Mouse (Mus musculus): ENCODE results near the gene Ankrd66. TPM values are rescaled to one million over a fixed set of nuclear protein-coding genes. Genes with fewer than 3 reads are reported as not detected.
A peak's percentile ranks its signal among the peaks of the same experiment; 100 is the strongest.

Ankrd66 gene
- 0.94 and 2.1 TPM in 2 replicates for polyA plus RNA-seq (2014; fragmentation: Nextera tagmentation; extraction: Ambion mirVana)

DNA sequence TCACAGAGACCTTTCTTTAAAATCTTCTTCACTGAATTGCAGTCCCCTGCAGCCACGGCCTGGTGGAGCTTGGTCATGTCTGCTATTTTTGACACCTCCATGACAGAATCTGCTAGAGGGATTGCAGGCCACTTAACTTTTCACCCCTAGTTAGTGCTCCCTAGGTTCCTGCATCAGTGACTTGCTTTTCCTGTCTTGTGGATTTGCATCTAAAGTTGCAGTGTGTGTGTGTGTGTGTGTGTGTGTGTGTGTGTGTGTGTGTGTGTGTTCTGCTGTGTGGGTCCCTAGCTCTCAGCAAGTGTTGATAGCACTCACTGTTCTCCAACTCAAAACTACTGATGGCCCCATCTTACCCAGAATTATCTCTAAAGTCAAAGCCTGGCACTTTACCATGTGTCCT is at the start of gene Ankrd66:
TSS of gene Ankrd66 (minus strand) at position 101 of the 400 bp plus-strand sequence.
- Histone ChIP-seq H3K9me3 (ENCODE audit: control insufficient read depth, low read length) (no peaks in the 10 kb centered on the region), H3K9ac (no peak within 1 kb of the TSS), H3K36me3 (replicated peaks; ENCODE audit: control insufficient read depth, insufficient read depth) (no peaks in the 10 kb centered on the region), H3K4me3 (replicated peaks; ENCODE audit: low read length) (no peak within 1 kb of the TSS), H3K27ac (no peak within 1 kb of the TSS), H3K27me3 (ENCODE audit: control insufficient read depth, insufficient read depth, low read length) (no peaks in the 10 kb centered on the region), H3K4me2 (replicated peaks) (no peak within 1 kb of the TSS), H3K4me1 (replicated peaks; ENCODE audit: control insufficient read depth, insufficient read depth, low read length) (no peaks in the 10 kb centered on the region)
- no peak for ATAC-seq (ENCODE audit: low FRiP score)
- 85% methylated on average over 1 of the region's 1 CpGs for WGBS
- no peak for DNase-seq (ENCODE audit: low spot score)

DNA sequence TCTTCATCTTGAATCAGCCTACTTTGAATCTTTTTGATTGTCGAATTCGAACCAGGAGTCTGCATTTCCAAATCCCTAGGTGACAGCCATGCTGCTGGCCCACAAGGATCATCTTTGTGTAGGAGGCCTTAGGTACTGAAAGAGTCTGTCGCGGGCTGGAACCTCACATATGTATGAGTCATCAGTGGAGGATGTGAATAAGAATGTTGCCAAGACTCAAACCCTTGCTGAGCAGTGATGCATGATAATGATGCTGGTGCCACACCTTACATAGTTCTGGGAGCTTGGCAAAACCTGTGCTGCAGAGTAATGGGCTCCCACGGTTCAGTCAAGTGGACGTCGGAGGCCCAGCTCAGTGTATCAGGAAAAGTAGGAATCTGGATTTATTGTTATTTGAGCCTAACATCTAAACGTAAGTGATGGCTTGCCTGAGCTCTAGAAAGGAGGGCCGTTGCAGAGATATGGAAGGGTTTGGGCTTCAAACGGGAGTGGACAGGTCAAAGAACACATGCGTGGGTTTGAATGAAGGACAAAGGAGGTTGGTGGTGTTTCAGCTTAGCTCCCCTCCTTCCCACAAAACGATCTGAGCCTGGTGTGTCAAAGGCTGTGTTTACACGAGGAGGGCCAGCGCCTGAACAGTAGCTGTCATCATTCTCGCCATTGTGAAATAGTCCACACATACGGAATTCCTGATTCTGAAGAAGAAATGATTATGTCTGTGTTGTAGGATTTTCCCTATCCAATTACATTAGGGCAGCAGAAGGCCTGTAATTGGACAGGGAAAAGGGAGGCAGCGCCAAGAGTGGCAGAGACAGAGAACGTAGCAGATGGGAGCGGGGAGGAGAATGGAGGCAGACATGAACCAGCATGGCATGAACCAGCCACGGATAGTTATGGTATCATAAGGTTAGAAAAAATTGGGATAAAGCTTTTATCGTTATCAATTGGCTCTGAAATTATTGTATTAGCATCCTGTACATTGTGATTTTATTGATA is 49.2 kb upstream of the Ankrd66 start:
- Histone ChIP-seq H3K4me1 (replicated peaks; ENCODE audit: control insufficient read depth, insufficient read depth, low read length) (no peaks in the 10 kb centered on the region), H3K27ac (no peak overlapping the region), H3K4me2 (replicated peaks) (no peak overlapping the region), H3K9ac (no peak overlapping the region), H3K9me3 (ENCODE audit: control insufficient read depth, low read length) (no peaks in the 10 kb centered on the region), H3K36me3 (replicated peaks; ENCODE audit: control insufficient read depth, insufficient read depth) (no peaks in the 10 kb centered on the region), H3K4me3 (replicated peaks; ENCODE audit: low read length) (no peak overlapping the region), H3K27me3 (ENCODE audit: control insufficient read depth, insufficient read depth, low read length) (no peaks in the 10 kb centered on the region)
- DNase-seq (ENCODE audit: low spot score) (no peak), ATAC-seq (ENCODE audit: low FRiP score) (no peak)
- 86% methylated on average over 21 of the region's 21 CpGs for WGBS

DNA sequence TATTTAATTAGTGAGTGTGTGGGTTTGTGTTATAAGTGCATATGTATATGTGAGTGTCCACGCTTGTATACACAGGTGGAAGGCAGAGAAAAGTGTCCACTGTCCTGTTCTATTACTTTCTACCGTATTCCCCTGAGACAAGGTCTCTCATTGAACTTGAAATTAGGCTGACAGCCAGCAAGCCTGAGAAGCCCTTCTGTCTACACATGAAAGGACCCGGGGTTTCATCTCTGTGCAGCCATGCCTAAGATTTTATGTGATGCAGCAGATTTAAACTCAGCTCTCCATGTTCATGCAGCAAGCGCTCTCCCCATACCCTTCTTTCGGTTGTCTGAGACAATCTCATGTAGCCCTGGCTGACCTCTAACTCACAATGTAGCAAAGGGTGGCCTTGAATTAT is 47.1 kb upstream of the Ankrd66 start:
- no peak overlapping the region for H3K4me2 ChIP-seq (replicated peaks)
- no peak overlapping the region for H3K27ac ChIP-seq
- DNase-seq (ENCODE audit: low spot score) (no peak), ATAC-seq (ENCODE audit: low FRiP score) (no peak)
- H3K4me3 ChIP-seq (replicated peaks; ENCODE audit: low read length): no peak overlapping the region
- H3K36me3 ChIP-seq (replicated peaks; ENCODE audit: control insufficient read depth, insufficient read depth): no peaks in the 10 kb centered on the region
- no peaks in the 10 kb centered on the region for H3K9me3 ChIP-seq (ENCODE audit: control insufficient read depth, low read length)
- WGBS: 75% methylated on average over 5 of the region's 5 CpGs
- H3K9ac ChIP-seq: no peak overlapping the region
- no peaks in the 10 kb centered on the region for H3K27me3 ChIP-seq (ENCODE audit: control insufficient read depth, insufficient read depth, low read length)
- H3K4me1 ChIP-seq (replicated peaks; ENCODE audit: control insufficient read depth, insufficient read depth, low read length): no peaks in the 10 kb centered on the region

DNA sequence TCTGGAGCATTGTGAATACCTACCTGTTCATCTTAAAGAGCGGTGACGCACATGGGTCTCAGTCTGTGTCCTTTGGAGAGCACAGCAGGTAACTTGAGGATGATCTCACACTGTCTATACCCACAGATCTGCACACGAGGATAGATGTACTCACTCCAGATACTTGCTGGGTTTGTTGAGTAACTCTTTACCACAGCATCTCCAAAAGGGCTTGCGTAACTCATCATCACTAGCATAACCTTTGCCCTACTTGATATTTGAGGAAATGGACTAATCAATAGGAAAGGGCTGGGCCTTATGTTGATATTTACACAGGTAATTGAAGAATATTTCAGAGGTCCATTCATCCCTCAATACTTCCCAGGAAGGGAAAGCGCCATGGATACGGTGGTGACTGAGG is 46.3 kb upstream of the Ankrd66 start:
- Histone ChIP-seq H3K4me1 (replicated peaks; ENCODE audit: control insufficient read depth, insufficient read depth, low read length) (no peaks in the 10 kb centered on the region), H3K27me3 (ENCODE audit: control insufficient read depth, insufficient read depth, low read length) (no peaks in the 10 kb centered on the region), H3K4me2 (replicated peaks) (no peak overlapping the region), H3K4me3 (replicated peaks; ENCODE audit: low read length) (no peak overlapping the region), H3K27ac (no peak overlapping the region), H3K36me3 (replicated peaks; ENCODE audit: control insufficient read depth, insufficient read depth) (no peaks in the 10 kb centered on the region), H3K9ac (no peak overlapping the region), H3K9me3 (ENCODE audit: control insufficient read depth, low read length) (no peaks in the 10 kb centered on the region)
- 96% methylated on average over 6 of the region's 6 CpGs for WGBS
- DNase-seq (ENCODE audit: low spot score) (no peak), ATAC-seq (ENCODE audit: low FRiP score) (no peak)

DNA sequence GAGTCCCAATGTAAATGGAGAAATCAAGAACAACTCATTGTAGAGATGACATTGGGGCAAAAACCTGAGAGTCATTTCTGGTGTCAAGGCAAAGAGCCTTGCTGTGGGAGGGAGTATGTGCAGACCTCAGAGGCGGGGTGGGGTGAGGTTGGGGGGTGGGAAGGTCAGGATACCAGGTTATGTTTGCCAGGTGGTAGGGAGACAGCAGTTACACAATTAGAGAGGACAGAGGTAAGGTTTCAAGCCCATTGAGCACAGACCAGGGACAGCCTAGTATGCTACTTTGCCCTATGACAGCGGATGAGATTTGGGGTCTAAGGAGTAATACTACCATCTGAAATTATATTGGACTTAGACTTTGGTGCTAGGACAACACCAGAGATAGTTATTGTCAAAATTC is 43.8 kb upstream of the Ankrd66 start:
- H3K4me3 ChIP-seq (replicated peaks; ENCODE audit: low read length): no peak overlapping the region
- no peaks in the 10 kb centered on the region for H3K27me3 ChIP-seq (ENCODE audit: control insufficient read depth, insufficient read depth, low read length)
- no peak for DNase-seq (ENCODE audit: low spot score)
- no peaks in the 10 kb centered on the region for H3K4me1 ChIP-seq (replicated peaks; ENCODE audit: control insufficient read depth, insufficient read depth, low read length)
- H3K36me3 ChIP-seq (replicated peaks; ENCODE audit: control insufficient read depth, insufficient read depth): no peaks in the 10 kb centered on the region
- ATAC-seq (ENCODE audit: low FRiP score): no peak
- H3K9me3 ChIP-seq (ENCODE audit: control insufficient read depth, low read length): no peaks in the 10 kb centered on the region
- no peak overlapping the region for H3K4me2 ChIP-seq (replicated peaks)
- no peak overlapping the region for H3K27ac ChIP-seq
- WGBS: 95% methylated on average over 2 of the region's 2 CpGs
- no peak overlapping the region for H3K9ac ChIP-seq

DNA sequence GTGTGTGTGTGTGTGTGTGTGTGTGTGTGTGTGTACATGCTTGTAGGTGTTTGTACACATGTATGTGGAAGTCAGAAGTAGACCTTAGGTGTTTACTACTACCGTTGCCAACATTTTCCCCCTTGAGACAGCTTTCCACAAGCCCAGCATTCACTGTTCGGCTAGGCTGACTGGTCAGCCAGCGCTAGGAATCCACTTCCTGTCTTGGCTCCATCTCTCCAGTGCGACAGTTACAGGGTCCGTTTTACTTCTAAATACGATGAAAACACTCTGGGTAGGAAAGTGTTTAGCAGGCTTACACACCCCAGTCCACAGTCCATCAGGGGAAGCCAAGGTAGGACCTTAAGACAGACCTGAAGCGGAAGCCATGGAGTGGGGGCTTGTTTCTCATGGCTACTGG is 41.3 kb upstream of the Ankrd66 start:
- Histone ChIP-seq H3K9me3 (ENCODE audit: control insufficient read depth, low read length) (no peaks in the 10 kb centered on the region), H3K36me3 (replicated peaks; ENCODE audit: control insufficient read depth, insufficient read depth) (no peaks in the 10 kb centered on the region), H3K27me3 (ENCODE audit: control insufficient read depth, insufficient read depth, low read length) (no peaks in the 10 kb centered on the region), H3K4me2 (replicated peaks) (no peak overlapping the region), H3K9ac (no peak overlapping the region), H3K4me1 (replicated peaks; ENCODE audit: control insufficient read depth, insufficient read depth, low read length) (0 out of 2 replicates have a peak, but pooled peaks cover 11% of the 10 kb centered on the region), H3K4me3 (replicated peaks; ENCODE audit: low read length) (no peak overlapping the region), H3K27ac (no peak overlapping the region)
- 85% methylated on average over 7 of the region's 7 CpGs for WGBS
- ATAC-seq (ENCODE audit: low FRiP score) (no peak), DNase-seq (ENCODE audit: low spot score) (no peak)

DNA sequence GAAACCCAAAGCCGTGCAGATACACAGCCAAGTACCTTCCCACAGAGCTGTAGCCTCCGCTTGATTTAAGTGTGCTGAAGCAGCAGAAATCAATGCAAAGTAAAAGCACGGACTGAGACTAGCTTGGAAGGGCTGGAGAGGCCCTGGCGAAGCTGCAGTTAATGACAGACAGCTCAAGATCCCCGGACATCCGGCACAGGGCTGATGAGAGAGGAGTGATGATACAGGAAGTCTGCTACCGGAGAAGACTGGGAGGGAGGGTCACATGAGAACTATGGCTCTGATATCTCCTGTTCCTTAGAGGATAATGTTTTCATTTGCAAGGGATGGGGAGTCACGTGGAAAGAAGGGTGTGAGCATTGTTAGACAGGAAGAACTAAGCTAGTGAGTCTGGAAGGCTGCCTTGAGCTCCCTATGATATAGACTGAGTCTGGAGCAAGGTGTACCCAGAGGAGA is 37.6 kb upstream of the Ankrd66 start:
- Histone ChIP-seq H3K4me3 (replicated peaks; ENCODE audit: low read length) (no peak overlapping the region), H3K9me3 (ENCODE audit: control insufficient read depth, low read length) (no peaks in the 10 kb centered on the region), H3K4me2 (replicated peaks) (peak overlapping the region; percentile 18), H3K27me3 (ENCODE audit: control insufficient read depth, insufficient read depth, low read length) (no peaks in the 10 kb centered on the region), H3K36me3 (replicated peaks; ENCODE audit: control insufficient read depth, insufficient read depth) (no peaks in the 10 kb centered on the region), H3K9ac (peak overlapping the region; percentile 0; the same call in 1 of the 2 replicates), H3K27ac (no peak overlapping the region), H3K4me1 (replicated peaks; ENCODE audit: control insufficient read depth, insufficient read depth, low read length) (0 out of 2 replicates have a peak, but pooled peaks cover 11% of the 10 kb centered on the region)
- ATAC-seq (ENCODE audit: low FRiP score): peak; percentile 60
- WGBS: 17% methylated on average over 8 of the region's 8 CpGs
- peak; percentile 45 for DNase-seq (ENCODE audit: low spot score)

DNA sequence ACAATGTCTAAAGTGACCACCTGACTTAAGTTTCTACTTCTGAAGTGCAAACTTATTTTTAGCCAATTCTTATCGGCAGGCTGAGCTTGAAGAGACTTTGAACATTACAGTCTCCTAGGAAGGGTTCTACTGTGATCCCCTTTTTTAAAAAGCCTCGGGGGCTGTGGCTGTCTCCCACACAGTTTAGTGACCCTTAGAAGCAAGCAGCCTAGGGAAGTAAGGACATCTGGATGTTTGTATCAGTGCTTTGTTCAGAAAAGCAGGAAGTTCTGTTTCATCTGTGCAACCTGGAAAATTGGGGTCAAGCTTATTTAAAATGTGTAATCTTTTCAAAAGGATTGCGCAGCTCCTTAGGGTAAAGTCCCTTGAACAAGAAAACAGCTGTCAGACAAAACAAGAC is 37.0 kb upstream of the Ankrd66 start:
- Histone ChIP-seq H3K36me3 (replicated peaks; ENCODE audit: control insufficient read depth, insufficient read depth) (no peaks in the 10 kb centered on the region), H3K9me3 (ENCODE audit: control insufficient read depth, low read length) (no peaks in the 10 kb centered on the region), H3K27ac (no peak overlapping the region), H3K4me3 (replicated peaks; ENCODE audit: low read length) (no peak overlapping the region), H3K9ac (peak overlapping the region; percentile 0; the same call in 1 of the 2 replicates), H3K4me1 (replicated peaks; ENCODE audit: control insufficient read depth, insufficient read depth, low read length) (0 out of 2 replicates have a peak, but pooled peaks cover 11% of the 10 kb centered on the region), H3K4me2 (replicated peaks) (peak overlapping the region; percentile 18), H3K27me3 (ENCODE audit: control insufficient read depth, insufficient read depth, low read length) (no peaks in the 10 kb centered on the region)
- 37% methylated on average over 3 of the region's 3 CpGs for WGBS
- DNase-seq (ENCODE audit: low spot score) (no peak), ATAC-seq (ENCODE audit: low FRiP score) (no peak)

DNA sequence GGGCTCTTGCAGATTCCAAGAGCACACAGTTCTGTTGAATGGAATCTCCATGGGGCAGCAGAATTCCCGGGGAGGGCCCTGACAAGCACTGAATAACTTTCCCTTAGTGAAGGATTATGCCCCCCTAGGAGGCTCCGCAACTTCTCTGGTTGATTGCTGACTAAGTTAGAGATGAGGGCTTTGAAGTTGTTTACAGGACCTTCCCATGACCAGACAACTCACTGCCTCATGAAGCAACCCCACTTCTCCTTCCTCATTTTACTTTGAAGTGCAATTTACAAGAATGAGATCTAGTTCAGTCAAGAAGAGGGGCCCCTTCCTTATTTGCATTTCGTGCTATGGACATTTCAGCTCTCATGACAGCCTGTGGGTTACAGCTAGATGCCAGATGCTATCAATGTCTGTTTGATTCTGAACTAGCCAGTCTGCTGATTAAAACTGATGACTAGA is 30.2 kb upstream of the Ankrd66 start:
- DNase-seq (ENCODE audit: low spot score): no peak
- Histone ChIP-seq H3K36me3 (replicated peaks; ENCODE audit: control insufficient read depth, insufficient read depth) (no peaks in the 10 kb centered on the region), H3K9ac (no peak overlapping the region), H3K27ac (no peak overlapping the region), H3K4me1 (replicated peaks; ENCODE audit: control insufficient read depth, insufficient read depth, low read length) (no peaks in the 10 kb centered on the region), H3K4me2 (replicated peaks) (no peak overlapping the region), H3K9me3 (ENCODE audit: control insufficient read depth, low read length) (no peaks in the 10 kb centered on the region), H3K27me3 (ENCODE audit: control insufficient read depth, insufficient read depth, low read length) (no peaks in the 10 kb centered on the region), H3K4me3 (replicated peaks; ENCODE audit: low read length) (no peak overlapping the region)
- WGBS: 15% methylated on average over 3 of the region's 3 CpGs
- ATAC-seq (ENCODE audit: low FRiP score): peak; percentile 68
